Mouse (Mus musculus): ENCODE results near the gene Hsph1.

The Hsph1 gene

DNA sequence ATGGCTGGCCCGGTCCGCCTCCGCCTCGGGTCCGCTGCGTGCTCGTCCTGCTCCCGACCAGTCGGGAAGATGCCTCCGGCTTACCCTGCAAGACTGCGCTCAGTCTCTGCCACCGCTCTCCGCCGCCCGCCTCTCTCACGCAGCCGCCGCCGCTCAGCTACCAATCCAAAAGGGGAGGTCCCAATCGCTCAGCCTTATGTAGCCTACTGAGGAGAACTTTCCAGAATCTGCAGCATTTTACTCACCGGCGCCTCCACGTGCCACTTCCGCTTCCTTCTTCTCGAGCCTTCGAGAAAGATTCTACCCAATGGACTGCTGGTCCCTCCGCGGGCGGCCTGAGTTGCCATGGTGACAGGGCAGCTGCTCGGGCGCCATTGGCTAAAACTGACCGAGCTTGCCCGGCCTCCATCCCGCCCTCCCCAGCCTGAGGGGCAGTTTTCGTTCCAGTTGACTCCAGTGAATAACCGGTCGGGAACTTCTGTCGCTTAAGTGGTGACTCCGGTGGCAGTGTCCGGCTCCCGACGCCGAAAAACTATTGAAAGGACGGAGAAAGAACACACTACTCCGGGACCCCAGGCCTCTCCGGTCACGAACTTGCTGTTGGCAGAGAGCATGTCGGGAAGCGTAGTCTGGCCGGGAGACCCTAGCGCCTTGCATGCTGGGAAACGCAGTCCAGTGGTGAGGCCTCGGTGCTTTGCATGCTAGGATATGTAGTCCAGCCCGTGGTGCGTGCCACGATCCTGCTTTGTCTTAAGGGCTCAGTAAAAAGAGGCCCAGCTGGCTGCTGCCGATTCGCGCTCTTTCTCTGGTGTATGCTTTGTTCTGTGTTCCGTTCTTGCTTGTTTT is at the start of gene Hsph1:
Hsph1 (minus strand) TSS at position 302 of the 846 bp plus-strand sequence.
- DNase-seq, result peak; percentile 98

DNA sequence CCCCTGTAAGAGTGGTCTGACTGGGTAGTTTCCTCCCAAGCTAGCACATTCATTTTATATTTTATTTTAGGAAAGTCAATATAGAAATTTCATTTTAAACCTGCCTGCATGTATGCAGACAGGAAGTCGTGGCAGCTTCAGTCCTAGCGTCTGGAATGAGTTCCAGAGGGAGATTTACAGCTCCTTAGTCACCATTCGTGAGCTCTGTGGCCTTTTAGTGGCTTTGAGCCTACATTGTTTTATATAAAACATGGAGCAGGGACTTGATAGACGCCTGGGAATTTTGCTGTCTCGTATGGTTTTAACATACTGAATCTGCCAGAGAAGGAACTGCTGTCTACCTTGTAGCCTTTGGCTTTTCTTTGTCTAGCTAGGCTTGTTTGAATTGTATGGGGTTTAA is 44.8 kb upstream of the Hsph1 start:
- no peak for DNase-seq

DNA sequence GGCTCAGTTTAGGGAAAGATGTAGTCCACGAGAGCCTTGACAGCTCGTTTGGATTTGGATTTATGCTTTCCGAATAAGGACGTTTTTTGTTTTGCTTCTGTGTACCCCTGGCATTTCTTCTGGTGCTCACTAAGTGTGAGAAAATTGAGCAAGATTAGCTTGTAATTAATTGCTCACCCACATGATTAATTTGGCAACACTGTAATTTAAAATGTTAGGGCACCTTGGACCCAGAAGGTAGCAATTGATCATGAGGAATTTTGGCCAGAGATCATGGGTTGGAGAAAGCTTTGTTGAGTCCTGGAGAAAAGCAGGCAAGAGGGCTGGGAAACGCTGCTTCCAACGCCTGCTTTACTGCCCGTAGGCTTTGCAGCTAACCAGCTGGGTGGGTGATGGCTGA is 43.7 kb upstream of the Hsph1 start:
- no peak for DNase-seq

DNA sequence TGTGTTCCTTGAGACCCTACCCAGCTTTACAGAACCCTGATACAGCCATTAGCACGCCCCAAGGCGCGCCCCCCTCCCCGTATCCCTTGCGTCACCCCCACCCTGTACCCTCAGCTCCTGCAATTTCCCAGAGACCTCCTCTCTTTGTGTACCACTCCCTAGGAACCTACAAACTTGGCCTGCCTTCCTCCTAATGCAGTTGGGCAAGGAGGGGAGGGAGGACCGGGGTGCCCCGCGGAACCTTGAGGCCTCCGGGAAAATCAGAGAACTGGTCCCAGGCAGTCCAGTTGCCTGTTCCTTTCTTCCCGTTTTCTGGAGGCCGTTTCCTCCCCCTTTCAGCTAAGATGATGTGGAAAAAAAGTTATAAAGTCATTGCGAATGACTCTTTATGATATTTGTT is 43.2 kb upstream of the Hsph1 start:
- DNase-seq, result peak; percentile 41

DNA sequence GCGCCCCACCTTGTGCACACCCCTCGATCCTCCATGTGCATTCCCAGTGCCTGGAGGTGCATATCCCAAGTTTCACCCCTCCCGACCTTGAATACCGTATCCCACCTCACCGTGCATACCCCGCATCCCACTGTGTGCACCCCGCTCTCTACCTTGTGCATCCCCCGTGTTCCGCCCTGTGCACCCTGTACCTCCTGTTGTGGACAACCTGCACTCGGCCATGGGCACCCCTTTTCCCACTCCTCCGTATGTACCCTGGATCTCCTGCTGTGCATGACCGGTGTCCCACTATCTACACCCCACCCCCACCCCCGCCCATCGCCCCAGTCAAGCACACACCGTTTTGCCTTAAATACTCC is 42.8 kb upstream of the Hsph1 start:
- DNase-seq, result no peak

DNA sequence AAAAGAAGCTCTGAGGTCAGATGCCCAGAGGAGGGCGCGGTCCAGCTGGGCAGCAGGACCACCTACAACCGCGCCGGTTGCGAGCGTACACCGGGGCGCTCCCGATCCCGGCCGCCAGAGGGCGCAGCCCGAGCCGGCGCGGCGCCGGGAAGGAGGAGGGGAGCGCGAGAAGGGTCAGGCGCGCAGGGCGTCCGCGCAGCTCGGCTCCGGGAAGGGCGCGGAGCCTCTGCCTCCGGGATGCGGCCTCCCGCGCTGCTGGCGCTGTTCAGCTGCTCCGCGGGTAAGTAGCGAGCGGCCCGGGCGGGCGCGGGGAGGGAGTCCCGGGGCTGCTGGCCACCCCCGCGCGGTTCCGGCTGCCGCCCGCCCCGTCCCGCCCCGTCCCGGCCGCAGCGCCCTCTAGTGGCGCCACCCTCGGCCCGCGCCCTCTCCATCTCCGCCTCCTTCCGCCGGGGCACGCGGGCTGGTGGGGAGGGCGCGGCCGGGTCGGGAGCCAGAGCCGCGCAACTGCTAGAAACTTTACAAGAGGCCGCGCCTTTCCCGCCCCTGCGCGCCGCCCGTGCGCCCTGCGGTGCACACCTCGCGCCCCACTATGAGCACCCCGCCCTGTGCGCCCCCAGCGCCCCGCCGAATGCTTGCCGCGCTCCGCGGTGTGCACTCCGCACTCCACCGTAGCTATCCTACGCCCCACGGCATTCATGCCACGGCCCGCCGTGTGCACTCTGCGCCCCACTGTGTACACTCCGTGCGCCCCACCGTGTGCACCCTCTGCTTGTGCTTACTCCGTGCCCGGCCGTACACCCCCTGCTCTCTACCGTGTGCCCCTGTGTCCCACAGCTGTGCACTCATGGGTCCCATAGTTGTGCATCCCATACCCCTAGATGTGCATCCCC is 42.2 kb upstream of the Hsph1 start, which contains the start of gene B3glct:
B3glct (plus strand) TSS at position 131 of the 890 bp plus-strand sequence.
- peak; percentile 90 for DNase-seq

DNA sequence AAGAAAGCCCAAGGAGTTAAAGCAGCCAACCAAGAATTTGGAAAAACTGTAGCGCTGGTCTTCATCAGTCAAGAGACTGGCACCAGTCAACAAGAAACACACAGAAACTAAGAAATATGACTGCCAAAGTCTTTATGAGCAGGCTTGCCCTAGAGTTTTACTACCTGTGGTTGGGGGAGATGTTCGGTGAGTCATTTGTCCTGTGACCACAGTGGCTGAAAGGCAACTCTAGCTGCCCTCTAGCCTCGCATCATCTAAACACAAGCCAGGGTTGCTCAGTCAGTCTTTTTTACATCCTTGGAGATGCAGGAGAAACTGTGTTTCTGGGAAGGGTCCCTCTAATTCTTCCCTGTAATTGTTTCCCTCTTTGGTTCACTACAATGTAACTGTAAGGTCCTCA is 41.0 kb upstream of the Hsph1 start:
- no peak for DNase-seq

DNA sequence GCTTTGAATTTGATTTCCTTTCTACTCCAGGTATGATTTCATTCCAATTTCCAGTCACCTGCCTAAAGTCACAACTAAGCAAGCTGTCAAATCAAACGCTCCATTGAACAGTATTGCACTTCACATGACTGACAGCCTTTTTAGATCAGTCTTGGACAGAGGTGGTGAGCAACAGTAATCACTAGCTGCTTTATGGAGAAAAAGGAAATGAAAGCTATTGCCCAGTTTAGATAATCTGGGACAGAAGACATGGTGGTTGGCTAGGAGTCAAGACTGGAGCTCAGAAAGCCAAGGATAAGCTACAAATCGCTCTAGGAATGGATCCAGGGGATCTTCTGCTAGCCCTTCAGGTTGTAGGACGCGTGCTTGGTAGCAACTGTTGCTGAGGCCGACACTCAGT is 27.2 kb upstream of the Hsph1 start:
- DNase-seq, result no peak

DNA sequence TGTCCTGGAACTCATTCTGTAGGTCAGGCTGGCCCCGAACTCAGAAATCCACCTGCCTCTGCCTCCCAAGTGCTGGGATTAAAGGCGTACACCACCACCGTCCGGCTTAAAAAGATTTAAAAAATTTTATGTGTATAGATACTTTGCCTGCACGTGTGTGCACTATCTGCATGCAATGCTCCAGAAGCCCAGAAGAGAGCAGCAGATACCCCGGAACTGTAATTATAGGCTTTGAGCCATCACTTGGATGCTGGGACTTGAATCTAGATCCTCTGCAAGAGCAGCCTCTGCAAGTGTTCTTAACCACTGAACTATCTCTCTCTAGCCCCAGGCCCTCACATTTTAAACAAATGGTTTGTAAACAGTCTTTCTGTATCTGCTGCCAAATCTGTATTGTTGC is 26.8 kb upstream of the Hsph1 start:
- no peak for DNase-seq

DNA sequence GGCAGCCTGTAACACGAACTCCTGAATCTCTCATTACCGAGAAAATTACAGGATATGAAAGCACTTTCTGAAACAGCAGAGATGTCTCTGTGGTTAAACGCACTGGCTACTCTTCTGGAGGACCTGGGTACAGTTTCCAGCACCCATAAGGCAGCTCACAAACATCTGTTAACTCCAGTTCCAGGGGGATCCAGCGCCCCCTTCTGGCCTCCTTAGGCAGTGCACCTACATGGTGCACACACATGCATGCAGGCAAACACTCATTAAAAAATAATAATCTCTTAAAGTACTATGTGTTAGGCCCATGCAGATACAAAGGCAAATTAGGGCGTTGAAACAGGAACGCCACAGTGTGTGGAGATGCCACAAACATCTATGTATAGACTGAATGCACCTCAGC is 25.3 kb upstream of the Hsph1 start:
- no peak for DNase-seq

DNA sequence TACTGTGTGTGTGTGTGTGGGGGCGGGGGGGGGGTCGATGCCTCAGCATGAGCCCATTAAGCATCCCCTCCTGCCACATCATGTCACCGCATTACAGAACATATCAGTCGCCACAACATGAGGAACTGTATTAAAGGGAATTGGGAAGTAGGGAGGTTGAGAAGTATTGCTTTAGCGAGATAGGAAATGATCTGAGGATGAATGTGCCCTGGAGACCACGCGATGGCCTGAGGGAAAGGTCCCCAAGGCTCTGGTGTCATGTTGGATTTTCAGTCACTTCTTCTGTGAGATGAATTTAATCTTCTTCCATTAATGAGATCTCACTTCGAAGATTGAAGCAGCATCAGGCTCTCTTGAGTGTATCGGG is 23.2 kb upstream of the Hsph1 start:
- DNase-seq, result no peak

DNA sequence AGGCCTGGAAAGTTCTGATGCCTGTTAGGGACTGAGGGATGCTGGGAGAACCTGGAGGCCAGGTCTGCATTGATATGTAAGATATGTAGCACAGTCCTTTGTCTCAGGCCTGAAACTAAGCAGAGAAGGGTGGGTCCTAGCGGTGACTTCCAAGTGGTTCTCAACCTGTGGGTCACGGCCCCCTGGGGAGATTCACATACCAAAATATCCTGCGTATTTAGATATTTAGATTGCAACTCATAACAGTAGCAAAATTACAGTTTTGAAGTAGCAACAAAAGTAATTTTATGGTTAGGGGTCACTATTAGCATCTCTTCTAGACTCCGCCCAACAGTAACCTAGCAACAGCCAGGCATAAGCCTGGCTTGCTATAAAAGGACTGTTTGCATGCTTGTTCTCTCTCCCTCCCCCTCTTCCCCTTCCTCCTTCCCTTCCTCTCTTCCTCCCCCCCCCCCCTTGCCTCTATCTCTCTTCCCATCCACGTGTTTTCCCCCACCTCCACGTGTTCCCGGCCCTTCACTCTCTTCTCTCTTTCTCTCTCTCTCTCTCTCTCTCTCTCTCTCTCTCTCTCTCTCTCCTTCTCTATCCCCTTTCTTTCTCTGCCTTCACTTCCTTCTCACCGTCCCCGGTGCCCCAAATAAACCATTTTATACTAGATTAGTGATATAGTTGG is 22.7 kb upstream of the Hsph1 start:
- DNase-seq, result no peak

DNA sequence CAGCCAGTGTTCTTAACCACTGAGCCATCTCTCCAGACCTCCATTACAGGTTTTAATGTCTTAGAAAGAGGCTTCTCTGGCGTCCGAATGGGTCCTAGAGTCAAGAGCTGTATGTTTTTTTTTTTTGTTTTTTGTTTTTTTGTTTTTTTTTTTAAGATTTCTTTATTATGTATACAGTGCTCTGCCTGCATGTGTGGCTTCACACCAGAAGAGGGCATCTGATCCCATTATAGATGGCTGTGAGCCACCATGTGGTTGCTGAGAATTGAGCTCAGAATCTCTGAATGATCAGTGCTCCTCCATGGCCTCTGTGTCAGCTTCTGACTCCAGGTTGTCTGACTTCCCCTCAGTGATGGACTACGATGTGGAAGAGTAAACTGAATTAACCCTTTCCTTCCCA is 21.8 kb upstream of the Hsph1 start:
- DNase-seq, result no peak

DNA sequence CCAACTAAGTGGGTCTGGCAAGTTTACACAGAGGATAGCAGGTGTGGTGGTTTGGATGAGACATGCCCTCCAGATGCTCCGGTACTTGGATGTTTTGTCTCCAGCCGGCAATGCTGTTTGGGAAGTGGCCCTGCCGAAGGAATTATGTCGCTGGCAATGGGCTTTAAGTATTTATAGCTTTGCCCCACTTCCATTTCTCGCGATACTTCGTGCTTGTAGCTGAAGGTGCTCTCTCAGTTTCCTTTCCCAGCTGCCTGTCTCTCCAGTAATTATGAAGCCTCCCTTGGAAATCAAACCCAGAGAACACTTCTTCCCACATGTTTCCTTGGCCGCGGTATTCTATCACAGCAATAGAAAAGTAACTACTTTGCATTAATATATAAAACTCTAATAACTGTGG is 19.5 kb upstream of the Hsph1 start:
- DNase-seq, result no peak

DNA sequence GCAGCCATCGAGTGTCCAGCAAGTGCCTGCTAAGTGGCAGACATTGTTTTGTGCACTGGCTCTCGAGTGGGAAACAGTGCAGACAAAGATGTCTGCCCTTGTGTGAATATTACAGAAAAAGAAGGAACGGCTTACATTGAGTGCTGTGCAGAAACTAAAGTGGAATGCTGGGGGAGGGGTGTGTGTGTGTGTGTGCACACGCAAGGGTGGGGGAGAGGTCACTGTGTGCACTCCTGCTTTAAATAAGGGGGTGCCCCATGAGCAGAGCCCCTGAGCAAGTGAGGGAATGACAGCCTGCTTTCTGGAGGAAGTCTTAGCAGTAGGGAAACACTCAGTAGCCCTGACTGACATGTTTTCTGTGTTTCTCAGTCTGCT is 14.0 kb upstream of the Hsph1 start:
- no peak for DNase-seq

DNA sequence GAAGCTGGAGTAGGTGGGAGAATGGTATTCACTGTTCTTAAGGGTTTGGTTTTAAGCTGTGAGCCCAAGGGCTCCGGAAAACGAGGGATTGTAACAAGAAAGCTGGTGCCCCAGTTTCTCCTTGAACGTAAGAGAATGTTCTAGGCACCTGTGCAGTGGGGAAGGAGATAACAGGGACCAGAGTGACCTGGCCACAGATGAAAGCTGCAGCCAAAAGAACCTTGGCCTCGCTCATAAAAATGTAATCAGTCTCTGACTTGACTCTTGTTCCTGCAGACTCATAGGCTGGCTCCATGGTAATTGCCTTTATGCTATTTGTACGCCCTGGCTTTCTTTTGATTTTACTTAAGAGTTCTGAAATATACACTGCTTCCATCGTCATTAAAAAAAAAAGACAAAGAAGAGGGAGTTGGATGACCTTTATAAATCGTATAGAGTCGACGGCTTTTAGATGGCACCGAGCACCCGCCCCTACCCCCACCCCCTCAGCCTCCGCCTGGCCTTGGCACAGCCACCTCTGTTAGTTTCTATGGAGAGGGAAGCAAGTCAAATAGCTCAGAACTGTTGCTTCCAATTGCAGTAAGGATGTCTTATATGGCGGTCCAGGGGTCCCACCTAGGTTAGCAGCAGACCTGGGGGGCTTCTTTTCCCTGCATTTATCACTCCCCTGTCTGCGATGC is 13.5 kb upstream of the Hsph1 start:
- no peak for DNase-seq

DNA sequence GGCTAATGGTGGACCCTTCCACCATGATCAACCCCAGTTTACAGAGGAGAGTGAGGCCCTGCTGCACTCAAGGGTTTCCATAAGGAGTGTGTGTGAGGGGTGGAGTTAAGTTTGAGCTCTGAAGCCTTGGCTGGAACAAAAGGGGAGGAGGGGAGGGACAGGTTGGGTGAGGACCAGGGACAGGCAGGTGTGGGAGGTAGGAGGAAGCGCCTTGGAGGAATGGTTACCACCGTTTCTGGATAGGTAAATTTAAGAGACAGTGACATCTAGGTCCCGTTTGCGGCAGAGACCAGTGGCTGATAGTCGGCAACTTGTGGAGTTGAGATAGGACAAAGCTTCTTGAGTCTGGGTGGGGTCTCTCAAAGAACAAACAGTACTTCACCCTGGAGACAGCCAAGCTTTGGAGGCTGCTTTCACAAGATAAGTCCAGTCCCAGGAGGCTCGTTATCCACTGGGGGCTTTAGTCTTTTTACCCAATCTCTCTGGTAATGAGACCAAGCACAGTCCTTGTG is 12.8 kb upstream of the Hsph1 start:
- no peak for DNase-seq

DNA sequence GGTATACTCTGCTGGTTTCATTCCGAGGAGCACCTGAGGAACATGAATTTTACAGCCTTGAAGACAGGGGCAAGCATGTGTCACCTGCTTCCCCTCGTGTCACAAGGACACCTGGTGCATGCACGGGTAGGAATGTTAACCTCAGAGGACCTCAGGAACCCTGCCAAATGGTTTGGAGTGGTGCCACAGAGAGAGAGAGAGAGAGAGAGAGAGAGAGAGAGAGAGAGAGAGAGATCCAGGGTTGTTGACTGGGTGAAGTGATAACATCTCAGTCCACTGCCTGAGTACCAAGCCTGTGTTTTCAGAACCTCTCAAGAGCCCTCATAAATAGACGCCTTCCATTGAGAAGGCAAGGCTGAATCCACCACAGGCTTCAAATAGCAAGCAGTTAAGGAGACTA is 12.0 kb upstream of the Hsph1 start:
- DNase-seq, result no peak

DNA sequence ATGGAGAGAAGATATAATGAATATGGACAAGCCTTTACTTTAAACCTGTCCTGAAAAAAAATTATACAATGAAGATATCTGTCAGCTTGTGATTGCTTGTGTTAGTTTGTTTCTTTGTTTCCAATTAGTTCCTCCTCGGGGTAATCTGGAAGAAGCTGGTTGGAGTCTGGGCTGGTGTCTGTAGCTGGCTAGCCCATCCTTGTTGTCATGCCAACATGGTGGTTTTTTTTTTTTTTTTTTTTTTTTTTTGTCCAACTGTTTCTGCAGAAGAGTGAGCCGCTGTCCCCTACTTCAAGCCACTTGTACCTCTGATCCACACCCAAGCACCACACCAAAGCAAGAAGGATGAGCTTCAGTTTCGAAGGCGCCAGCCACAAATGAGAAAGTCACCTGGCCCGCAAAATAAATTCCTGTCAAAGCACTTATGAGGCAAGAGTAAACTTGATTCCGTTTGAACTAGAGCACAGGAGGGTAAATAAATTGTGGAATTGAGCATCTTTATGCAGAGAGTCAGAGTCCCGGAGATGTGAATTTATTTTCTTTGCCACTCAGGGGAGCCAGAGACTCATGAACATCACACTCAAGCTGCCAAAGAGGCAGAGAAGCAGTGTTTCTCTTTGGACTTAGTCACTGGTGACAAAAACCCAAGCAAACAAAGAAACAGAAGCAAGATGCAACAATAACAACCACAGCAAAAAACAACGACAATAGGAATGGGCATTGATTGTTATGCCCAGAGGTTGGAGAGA is 11.4 kb upstream of the Hsph1 start:
- no peak for DNase-seq

DNA sequence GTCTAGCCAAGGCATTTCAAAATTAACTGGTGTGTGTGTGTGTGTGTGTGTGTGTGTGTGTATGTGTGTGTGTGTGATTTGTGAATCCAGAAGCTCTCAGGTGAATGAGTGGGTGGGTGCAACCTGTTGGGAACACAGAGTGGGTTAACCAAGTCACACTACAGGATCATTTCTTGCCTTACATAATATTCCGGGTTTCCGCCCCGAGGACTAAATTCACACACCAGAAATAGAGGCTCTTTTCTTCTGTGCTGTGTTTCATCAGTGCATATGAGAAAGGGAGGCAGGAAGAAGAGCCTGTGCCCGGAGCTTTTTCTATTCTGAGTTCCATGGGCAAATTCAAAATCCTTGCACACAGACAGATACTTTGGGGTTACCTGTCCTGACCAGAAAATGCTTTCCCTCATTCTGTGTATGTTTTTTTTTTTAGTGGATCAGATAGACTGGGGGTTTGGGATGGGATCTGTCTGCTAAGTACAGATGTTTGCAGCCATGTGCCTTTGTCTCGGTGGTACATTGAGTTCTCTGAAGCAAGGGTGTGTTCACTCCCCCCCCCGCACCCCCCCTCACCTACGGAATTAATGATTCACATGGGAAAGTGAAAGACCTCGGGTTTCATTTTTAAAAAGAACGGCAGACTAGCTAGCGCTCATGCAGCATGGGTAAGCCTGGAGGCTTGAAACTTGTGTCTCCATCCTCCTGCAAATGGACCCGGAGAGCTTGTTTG is 6.8 kb upstream of the Hsph1 start:
- no peak for DNase-seq

DNA sequence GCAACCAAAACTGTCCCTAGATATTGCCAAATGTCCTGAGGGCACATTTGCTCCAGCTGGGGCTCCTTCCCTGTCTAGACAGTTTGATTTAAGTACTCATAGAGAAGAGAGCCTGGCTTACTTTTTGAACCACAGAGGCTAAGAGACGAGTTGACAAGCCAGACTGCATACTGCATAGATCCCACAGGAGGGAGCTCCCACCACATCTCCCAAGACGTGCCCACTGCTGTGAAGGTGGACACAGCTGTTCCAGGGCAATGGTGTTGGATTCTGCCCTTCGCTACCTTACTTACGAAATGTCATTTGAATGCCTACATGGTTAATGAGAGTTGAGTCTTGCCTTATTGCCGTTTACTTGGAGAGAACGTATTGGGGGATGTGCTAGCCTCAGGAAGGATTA is 6.2 kb upstream of the Hsph1 start:
- DNase-seq, result peak; percentile 35

All from embryo, embryonic 11 days (tissue).